Mouse (Mus musculus) C2C12 (cell line): ENCODE measurements around the gene Lpcat3. TPM values are rescaled to one million over a fixed set of nuclear protein-coding genes. Genes with fewer than 3 reads are reported as not detected.

Source experiments
- H3K27me3 ChIP-seq: one replicate; pipeline ENCODE4 v1.6.1; 2011; ENCODE audit not compliant: control insufficient read depth, insufficient read depth, insufficient read length
- H3K36me3 ChIP-seq: one replicate; pipeline ENCODE4 v1.6.1; 2011; ENCODE audit not compliant: control insufficient read depth, insufficient read depth
- H3K4me3 ChIP-seq: one replicate; pipeline ENCODE4 v1.5.1; 2011; ENCODE audit warnings: mild to moderate bottlenecking, control low read depth; ENCODE audit not compliant: poor library complexity, insufficient read depth, severe bottlenecking
- H3K79me2 ChIP-seq: one replicate; pipeline ENCODE4 v1.6.1; 2011; ENCODE audit not compliant: control insufficient read depth, insufficient read depth
- H3K79me3 ChIP-seq: one replicate; pipeline ENCODE4 v1.6.1; 2011; ENCODE audit warnings: low read depth, control low read depth
- H3ac ChIP-seq: one replicate; pipeline ENCODE3; 2011; ENCODE audit warnings: low read depth; ENCODE audit not compliant: control insufficient read depth, insufficient read length
- CEBPB ChIP-seq: IDR thresholded peaks from one replicate; pipeline ENCODE4 v1.6.1; 2011; ENCODE audit warnings: low read depth, mild to moderate bottlenecking, control low read depth, moderate library complexity
- CTCF ChIP-seq: IDR thresholded peaks from one replicate; pipeline ENCODE4 v1.5.1; 2011; ENCODE audit not compliant: control insufficient read depth, insufficient read depth, insufficient read length
- FOSL1 ChIP-seq: IDR thresholded peaks from one replicate; pipeline ENCODE4 v1.8.0; 2011; ENCODE audit warnings: mild to moderate bottlenecking, low read length; ENCODE audit not compliant: poor library complexity, insufficient read depth, severe bottlenecking
- MAX ChIP-seq: IDR thresholded peaks from one replicate; pipeline ENCODE4 v1.6.1; 2011; ENCODE audit warnings: mild to moderate bottlenecking, control low read depth
- MYOD1 ChIP-seq: IDR thresholded peaks from one replicate; pipeline ENCODE4 v1.6.1; 2011; ENCODE audit warnings: low read depth; ENCODE audit not compliant: control insufficient read depth, insufficient read length
- MYOG ChIP-seq: IDR thresholded peaks from one replicate; pipeline ENCODE4 v1.6.1; 2011; ENCODE audit not compliant: control insufficient read depth, insufficient read length; ENCODE audit errors: extremely low read depth
- USF1 ChIP-seq: IDR thresholded peaks from one replicate; pipeline ENCODE4 v1.6.1; 2011; ENCODE audit warnings: low read depth, mild to moderate bottlenecking, control low read depth, moderate library complexity
- polyA plus RNA-seq: library from polyadenylated mRNA; unstranded; fragments of >200 nt; fragmentation: generic; extraction: Trizol; gene quantifications from one replicate; pipeline ENCODE4 v1.2.1, GENCODE M21; 2012; ENCODE audit warnings: missing spikeins

The Lpcat3 gene
- polyA plus RNA-seq, 1 experiment = 55.4 TPM

- Histone ChIP-seq H3ac (no peak overlapping the region), H3K36me3 (no peaks in the 10 kb centered on the region)
- TF ChIP-seq MYOG (no peak), CTCF (no peak), MYOD1 (no peak), CEBPB (no peak), MAX (no peak)
Measured at GRCm38 (mm10) chr6:124661995-124662394, 832 bp upstream of the Lpcat3 start.

GRCm38 (mm10) chr6:124663424-124663795 lies 583 bp downstream of the Lpcat3 start:
- Histone ChIP-seq H3K79me3 (no peaks in the 10 kb centered on the region), H3ac (peak overlapping the region; percentile 58), H3K27me3 (no peaks in the 10 kb centered on the region), H3K4me3 (peak overlapping the region; percentile 60), H3K79me2 (peaks cover 10% of the 10 kb centered on the region), H3K36me3 (no peaks in the 10 kb centered on the region)
- TF ChIP-seq CEBPB (no peak), CTCF (no peak), USF1 (no peak), MYOG (no peak), MYOD1 (no peak), FOSL1 (no peak)

More at GRCm38 (mm10) chr6:124661995-124662394, 832 bp upstream of the Lpcat3 start:
- H3K27me3 ChIP-seq = no peaks in the 10 kb centered on the region
- peaks cover 10% of the 10 kb centered on the region for H3K79me2 ChIP-seq
- peak overlapping the region; percentile 32 for H3K4me3 ChIP-seq
- no peaks in the 10 kb centered on the region for H3K79me3 ChIP-seq

GRCm38 (mm10) chr6:124664256-124664655 lies 1.4 kb downstream of the Lpcat3 start:
- H3K79me3 ChIP-seq = no peaks in the 10 kb centered on the region
- no peak overlapping the region for H3ac ChIP-seq
- H3K36me3 ChIP-seq = no peaks in the 10 kb centered on the region
- H3K79me2 ChIP-seq = peaks cover 10% of the 10 kb centered on the region
- no peaks in the 10 kb centered on the region for H3K27me3 ChIP-seq
- TF ChIP-seq MYOG = no peak
- no peak for TF ChIP-seq CTCF
- TF ChIP-seq MYOD1 = no peak
- H3K4me3 ChIP-seq = no peak overlapping the region

GRCm38 (mm10) chr6:124665011-124665410 lies 2.2 kb downstream of the Lpcat3 start:
- Histone ChIP-seq H3K79me2 (peaks cover 10% of the 10 kb centered on the region), H3K4me3 (no peak overlapping the region), H3K36me3 (no peaks in the 10 kb centered on the region), H3K27me3 (no peaks in the 10 kb centered on the region), H3ac (no peak overlapping the region), H3K79me3 (no peaks in the 10 kb centered on the region)
- TF ChIP-seq CEBPB = no peak
- TF ChIP-seq FOSL1 = no peak
- TF ChIP-seq CTCF = no peak
- no peak for TF ChIP-seq MAX
- TF ChIP-seq MYOD1 = no peak
- no peak for TF ChIP-seq MYOG
- no peak for TF ChIP-seq USF1

GRCm38 (mm10) chr6:124669234-124669859 lies 6.5 kb downstream of the Lpcat3 start:
- H3K27me3 ChIP-seq = no peaks in the 10 kb centered on the region
- no peak overlapping the region for H3K4me3 ChIP-seq
- peaks cover 5% of the 10 kb centered on the region for H3K79me2 ChIP-seq
- H3K36me3 ChIP-seq = no peaks in the 10 kb centered on the region
- no peaks in the 10 kb centered on the region for H3K79me3 ChIP-seq
- H3ac ChIP-seq = no peak overlapping the region
- no peak for TF ChIP-seq MYOD1
- no peak for TF ChIP-seq CEBPB
- no peak for TF ChIP-seq FOSL1
- TF ChIP-seq CTCF = no peak
- TF ChIP-seq MYOG = no peak
- TF ChIP-seq USF1 = no peak
- no peak for TF ChIP-seq MAX
